Mouse (Mus musculus) heart, postnatal 14 days (tissue): Measurements from ENCODE around the gene Prdm16. TPM values are rescaled to one million over a fixed set of nuclear protein-coding genes. Genes with fewer than 3 reads are reported as not detected.

ENCODE experiments used
- DNase-seq, 2 experiments: peaks; one replicate each; pipeline ENCODE4 v3.0.0; 2021 to 2022
- intact Hi-C: fragments of 180-260 bp; cut with DNase I; formaldehyde crosslinking; loops from one replicate; pipeline ENCODE4 v1.15.1; 2025
- long read RNA-seq, 2 experiments: library from polyadenylated mRNA; stranded (forward); transcript quantifications; one replicate each; pipeline ENCODE4 v2.0.0; 2021
- total RNA-seq, 2 experiments: library from RNA; stranded (reverse); gene quantifications; 2 replicates each; pipeline ENCODE4 v1.2.3; 2021

The Prdm16 gene
- 10 to 100 TPM; 15.7 to 18.0 TPM for total RNA-seq
- long read RNA-seq, experiment 1, partial matches to known transcripts = 3 of 15 reads
- long read RNA-seq, experiment 1, other reads (novel, unspliced or antisense) = 12 of 15 reads
- long read RNA-seq, experiment 2, partial matches to known transcripts = 2 of 21 reads
- long read RNA-seq, experiment 2, other reads (novel, unspliced or antisense) = 18 of 21 reads

DNA sequence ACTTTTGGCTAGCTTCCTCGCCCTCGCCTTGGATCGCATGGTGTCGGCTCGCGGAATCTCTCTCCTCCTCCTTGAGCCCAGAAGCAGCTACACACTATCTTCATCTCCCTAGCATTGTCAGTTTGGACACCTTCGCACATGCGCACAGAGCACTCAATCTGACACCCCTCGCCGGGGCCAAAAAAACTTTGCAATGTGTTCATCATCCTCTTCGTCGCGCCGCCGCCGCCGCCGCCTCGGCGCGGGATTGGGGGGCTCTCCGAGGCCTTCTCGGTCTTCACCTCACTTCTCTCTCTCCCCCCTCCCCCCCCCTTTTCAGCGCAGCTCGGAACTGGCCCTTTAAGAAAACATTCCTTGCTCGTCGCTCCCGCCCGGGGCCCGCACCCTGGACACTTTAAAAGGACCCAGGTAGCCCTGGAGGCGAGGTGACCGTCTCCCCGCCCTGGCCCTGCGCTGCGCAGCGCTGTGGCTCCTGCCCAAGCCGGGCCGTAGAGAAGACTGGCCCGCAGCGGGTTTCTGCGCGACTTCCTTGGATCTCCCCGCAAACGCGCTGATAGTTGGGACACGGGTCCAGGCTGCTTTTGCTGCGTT, at the start of gene Prdm16:
TSS of gene Prdm16 (minus strand) at position 153 of the 591 bp plus-strand sequence.
- peak; percentile 55 to 59 for DNase-seq
- intact Hi-C loops = loop anchor here (1.0 to 2.0 kb wide), 2 partner anchors 138 to 188 kb away; no protein-coding TSS in a partner anchor

- intact Hi-C loops = no loop called here
- no peak for DNase-seq
Observed at GRCm38 (mm10) chr4:154683068-154683752, 46.5 kb upstream of the Prdm16 start.

DNA sequence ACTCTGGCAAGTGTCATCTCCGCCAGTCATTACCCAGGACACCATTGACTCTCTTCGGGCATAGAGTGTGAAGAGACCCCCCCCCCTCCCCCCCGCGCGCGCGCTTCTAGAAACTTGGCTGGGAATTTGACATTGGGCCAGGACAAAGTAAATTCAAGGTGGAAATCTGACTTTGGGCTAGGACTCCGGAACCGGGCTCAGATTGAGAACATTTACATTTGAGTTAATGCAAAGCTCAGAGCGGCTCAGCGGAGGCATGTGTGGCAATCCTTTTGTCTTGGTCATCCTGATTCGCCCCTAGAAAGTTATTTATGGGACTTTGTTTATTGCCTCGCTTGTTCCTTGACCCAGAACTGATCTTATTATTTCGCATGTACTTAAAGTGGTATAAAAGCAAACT, 45.6 kb upstream of the Prdm16 start:
- intact Hi-C loops = no loop called here
- no peak for DNase-seq

DNA sequence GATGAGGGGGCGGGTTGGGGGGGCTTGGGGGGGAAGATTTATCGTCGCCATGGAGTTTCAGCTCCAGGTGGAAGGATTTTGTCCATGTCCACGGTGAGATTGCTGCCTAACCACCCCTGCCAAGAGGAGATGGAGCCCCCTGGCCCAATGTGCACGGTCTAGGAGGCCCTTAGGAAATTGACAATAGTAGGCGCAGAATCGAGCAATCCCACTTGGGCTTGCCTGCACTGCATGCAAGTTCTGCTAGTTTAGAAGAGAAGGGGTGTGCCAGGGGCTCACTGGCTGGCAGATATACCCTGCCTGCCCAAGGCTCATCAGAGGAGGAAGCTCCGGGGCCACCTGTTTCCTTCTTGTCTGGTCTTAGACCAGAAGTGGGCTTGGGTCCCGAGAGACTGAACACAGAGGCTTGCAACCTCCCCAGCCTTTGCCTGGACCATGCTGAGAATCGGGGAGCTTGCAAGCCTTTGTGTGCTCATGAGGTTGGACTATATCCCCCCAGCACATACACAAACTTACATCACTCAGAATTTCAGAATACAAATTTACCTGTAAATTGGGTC, 38.8 kb upstream of the Prdm16 start:
- DNase-seq = no peak
- intact Hi-C loops = loop anchor here (2.0 to 5.0 kb wide), 2 partner anchors 228 to 347 kb away; no protein-coding TSS in a partner anchor

DNA sequence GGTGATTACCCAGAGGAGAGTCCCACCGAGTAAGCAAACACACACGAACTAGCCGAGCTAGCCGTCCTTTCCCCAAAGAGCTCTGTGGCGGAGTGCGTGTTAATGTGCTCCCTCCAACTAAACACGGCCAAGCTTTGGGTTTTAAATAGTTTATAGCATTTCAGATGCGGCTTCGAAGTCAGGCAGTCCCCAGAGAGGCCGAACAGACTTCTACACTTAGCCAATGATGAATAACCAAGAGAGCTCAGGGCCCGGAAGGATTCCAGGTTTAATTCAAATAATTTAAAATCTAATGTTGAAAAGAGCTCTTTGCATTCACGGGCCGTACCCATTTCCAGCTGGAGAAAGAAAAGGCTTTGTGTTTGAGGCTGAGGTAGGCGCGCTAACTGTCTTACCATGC, 38.3 kb upstream of the Prdm16 start:
- DNase-seq = no peak
- intact Hi-C loops = loop anchor here (2.0 to 5.0 kb wide), 2 partner anchors 228 to 346 kb away; no protein-coding TSS in a partner anchor

- intact Hi-C loops = loop anchor here (2.0 kb wide), 1 partner anchor 346 kb away; no protein-coding TSS in a partner anchor
- DNase-seq = peak; percentile 65 to 80
Observed at GRCm38 (mm10) chr4:154674541-154674940, 37.9 kb upstream of the Prdm16 start.

GRCm38 (mm10) chr4:154673986-154674385, 37.3 kb upstream of the Prdm16 start:
- DNase-seq = no peak
- intact Hi-C loops = loop anchor here (2.0 kb wide), 1 partner anchor 345 kb away; no protein-coding TSS in a partner anchor

GRCm38 (mm10) chr4:154672027-154672426, 35.4 kb upstream of the Prdm16 start:
- intact Hi-C loops = no loop called here

GRCm38 (mm10) chr4:154671232-154671912, 34.7 kb upstream of the Prdm16 start:
- DNase-seq = no peak
- intact Hi-C loops = no loop called here

More at GRCm38 (mm10) chr4:154672027-154672426, 35.4 kb upstream of the Prdm16 start:
- DNase-seq = no peak

- intact Hi-C loops = no loop called here
- no peak for DNase-seq
Observed at GRCm38 (mm10) chr4:154667767-154668166, 31.1 kb upstream of the Prdm16 start, which contains the start of gene Actrt2. Gene Actrt2 (minus strand): TSS chr4:154667867.

DNA sequence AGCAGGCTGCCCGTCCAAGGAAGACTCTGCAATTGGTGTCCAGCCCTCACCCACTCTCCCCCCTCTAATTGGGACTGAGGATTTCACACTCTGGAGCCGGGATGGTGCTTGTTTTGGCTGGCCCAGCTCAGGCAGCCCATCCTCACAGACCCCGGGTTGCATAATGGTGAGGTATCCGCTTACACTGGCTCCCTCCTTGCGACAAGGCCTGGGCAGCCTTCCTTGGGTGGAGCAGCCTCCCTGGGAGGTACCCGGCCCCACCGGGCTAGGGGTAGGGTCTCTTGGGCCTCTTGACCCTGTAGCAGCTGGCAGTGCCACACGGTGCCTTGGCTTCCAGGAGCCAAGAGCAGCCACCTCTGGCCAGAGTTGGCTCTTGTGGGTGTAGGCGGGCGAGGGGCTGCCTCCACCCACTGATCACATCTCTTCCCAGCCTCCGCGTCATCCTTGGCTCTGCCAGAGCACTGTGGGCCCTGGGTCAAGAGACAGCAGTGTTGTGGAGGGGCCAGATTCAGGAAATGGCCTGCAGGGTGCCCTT, 26.1 kb upstream of the Prdm16 start:
- no peak for DNase-seq
- intact Hi-C loops = no loop called here

GRCm38 (mm10) chr4:154661256-154661655, 24.6 kb upstream of the Prdm16 start:
- intact Hi-C loops = no loop called here
- no peak for DNase-seq

- intact Hi-C loops = no loop called here
- DNase-seq = peak in 1 of 2 experiments; percentile 15
Observed at GRCm38 (mm10) chr4:154660025-154660424, 23.4 kb upstream of the Prdm16 start.

GRCm38 (mm10) chr4:154655134-154655910, 18.6 kb upstream of the Prdm16 start:
- DNase-seq = peak; percentile 34 to 52
- intact Hi-C loops = no loop called here

GRCm38 (mm10) chr4:154652494-154652893, 15.8 kb upstream of the Prdm16 start:
- no peak for DNase-seq
- intact Hi-C loops = no loop called here

DNA sequence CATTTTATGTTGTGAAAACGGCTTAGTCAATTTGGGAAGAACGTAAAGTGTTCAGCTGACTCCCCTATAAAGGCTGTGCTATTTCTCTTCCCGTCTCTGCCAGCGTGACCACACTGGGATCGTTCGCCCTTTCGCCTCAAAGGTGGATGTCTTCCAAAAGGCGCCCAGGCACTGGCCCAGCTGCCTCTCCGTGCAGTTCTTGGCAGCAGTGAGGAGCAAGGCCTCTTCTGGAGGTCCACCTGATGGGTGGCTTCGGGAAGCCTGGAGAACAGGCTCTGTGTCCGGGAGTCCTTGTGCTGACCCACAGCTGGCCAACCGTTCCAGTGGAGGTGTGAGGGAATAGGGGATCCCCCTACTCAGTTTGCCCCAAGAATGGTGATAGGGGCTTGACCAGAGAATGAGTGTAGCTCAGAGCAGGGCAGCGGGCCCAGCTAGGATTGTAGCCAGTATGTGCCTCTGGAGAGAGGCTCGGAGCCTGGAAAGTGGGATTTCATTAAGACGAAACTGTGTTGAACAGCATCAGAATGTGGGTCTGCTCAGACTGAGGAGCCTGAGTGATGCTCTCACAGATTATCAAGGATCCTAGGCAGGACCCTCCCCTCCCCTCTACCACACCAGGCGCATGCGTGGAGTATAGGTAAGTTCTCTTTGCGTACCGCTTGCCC, 12.5 kb upstream of the Prdm16 start:
- DNase-seq = peak; percentile 67 to 80
- intact Hi-C loops = no loop called here

GRCm38 (mm10) chr4:154642496-154642895, 5.8 kb upstream of the Prdm16 start:
- intact Hi-C loops = no loop called here
- no peak for DNase-seq

- intact Hi-C loops = no loop called here
- no peak for DNase-seq
Observed at GRCm38 (mm10) chr4:154641296-154642110, 4.8 kb upstream of the Prdm16 start.
